Mouse (Mus musculus): ENCODE measurements around the gene Sost. TPM values are rescaled to one million over a fixed set of nuclear protein-coding genes. Genes with fewer than 3 reads are reported as not detected.
"Not testable (repeated sequence)": the region's sequence is repeated elsewhere in the genome, so short reads cannot be mapped to it uniquely, and the experiment has no call there.

Sost gene
- polyA plus RNA-seq, 1 experiment from 2014 or later: not detected

- 5% methylated on average over 10 of the region's 10 CpGs for WGBS
- Histone ChIP-seq H3K9me3 (replicated peaks; ENCODE audit: control insufficient read depth, low read length, poor library complexity, severe bottlenecking) (no peaks in the 10 kb centered on the region), H3K27ac (ENCODE audit: low read length) (no peak overlapping the region), H3K4me3 (ENCODE audit: low read depth, low read length) (no peak overlapping the region), H3K4me2 (ENCODE audit: low read length) (no peak overlapping the region), H3K36me3 (ENCODE audit: control insufficient read depth, insufficient read depth, low read length) (no peaks in the 10 kb centered on the region), H3K27me3 (ENCODE audit: control insufficient read depth, insufficient read depth, low read depth, low read length) (no peaks in the 10 kb centered on the region), H3K4me1 (ENCODE audit: control insufficient read depth, insufficient read depth, low read length) (peaks cover 6% of the 10 kb centered on the region), H3K9ac (ENCODE audit: low read depth, low read length) (no peak overlapping the region)
- ATAC-seq: no peak
Observed at GRCm38 (mm10) chr11:101985990-101986389, 19.2 kb upstream of the Sost start.

DNA sequence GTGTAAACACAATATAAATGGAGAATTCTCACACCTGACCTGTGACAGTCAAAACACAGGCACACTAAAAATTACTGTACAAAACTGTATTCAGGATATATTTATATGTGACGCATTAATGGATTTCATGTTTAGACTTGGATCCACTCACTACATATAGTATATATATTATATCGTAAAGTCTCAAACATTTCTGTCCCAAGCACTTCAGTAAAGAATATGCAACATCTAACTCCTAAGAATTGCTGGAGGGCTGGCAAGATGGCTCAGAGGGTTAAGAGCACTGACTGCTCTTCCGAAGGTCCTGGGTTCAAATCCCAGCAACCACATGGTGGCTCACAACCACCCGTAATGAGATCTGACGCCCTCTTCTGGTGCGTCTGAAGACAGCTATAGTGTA is 18.6 kb upstream of the Sost start:
- H3K4me1 ChIP-seq (ENCODE audit: control insufficient read depth, insufficient read depth, low read length); ATAC-seq; H3K9me3 ChIP-seq (replicated peaks; ENCODE audit: control insufficient read depth, low read length, poor library complexity, severe bottlenecking); H3K36me3 ChIP-seq (ENCODE audit: control insufficient read depth, insufficient read depth, low read length); H3K9ac ChIP-seq (ENCODE audit: low read depth, low read length); H3K27me3 ChIP-seq (ENCODE audit: control insufficient read depth, insufficient read depth, low read depth, low read length); H3K4me2 ChIP-seq (ENCODE audit: low read length); H3K4me3 ChIP-seq (ENCODE audit: low read depth, low read length); H3K27ac ChIP-seq (ENCODE audit: low read length): not testable (repeated sequence)
- 71% methylated on average over 6 of the region's 6 CpGs for WGBS

DNA sequence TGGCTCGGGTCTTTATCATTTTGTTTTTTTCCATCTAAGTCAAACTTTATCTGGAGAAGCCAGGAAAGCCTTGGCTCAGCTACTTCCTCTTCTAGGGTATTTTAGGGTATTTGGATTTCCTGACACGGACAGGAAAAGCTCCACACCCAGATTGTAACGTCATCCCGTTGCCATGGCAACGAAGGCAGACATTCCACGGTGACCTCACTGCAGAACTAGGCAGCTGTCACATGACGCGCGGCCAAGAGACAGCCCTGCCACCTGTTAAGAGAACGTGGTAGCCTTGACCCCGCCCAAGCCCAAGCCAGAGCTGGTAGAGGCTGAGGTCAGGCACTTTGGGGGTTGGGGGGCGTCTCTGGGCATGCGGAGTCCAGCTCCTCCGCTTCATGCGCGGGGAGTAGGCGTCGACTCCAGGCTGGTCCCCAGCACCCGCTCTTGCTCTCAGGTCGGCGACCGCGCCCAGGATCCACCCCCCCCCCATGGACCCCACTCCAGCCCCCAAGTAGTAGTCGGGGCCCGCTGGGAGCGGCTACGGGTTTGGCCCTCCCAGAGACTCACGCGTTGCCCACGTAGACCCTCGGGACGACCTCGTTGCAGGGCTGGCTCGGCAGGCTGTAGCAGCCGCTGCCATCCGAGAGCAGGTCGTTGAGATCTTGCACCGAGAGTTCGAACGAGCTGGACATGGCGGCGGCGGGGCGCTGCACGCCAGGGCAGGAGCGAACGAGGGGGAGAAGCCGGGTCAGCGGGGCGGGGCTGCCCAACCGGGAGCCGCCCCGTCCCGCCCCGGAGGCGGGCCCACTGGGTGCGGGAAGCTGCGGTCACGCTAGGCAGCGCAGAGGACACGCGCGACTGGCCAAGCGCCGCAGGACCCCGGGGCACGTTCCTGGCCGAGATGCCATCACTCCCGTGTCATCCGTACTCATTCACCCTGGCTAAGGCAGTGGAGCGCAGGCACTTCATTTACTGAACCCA is 17.5 kb upstream of the Sost start, which contains the start of gene Cfap97d1:
Gene Cfap97d1 (plus strand): TSS at position 226 of the 972 bp plus-strand sequence.
- H3K9me3 ChIP-seq (replicated peaks; ENCODE audit: control insufficient read depth, low read length, poor library complexity, severe bottlenecking): no peaks in the 10 kb centered on the region
- peak within 1 kb of the TSS; percentile 77 for H3K9ac ChIP-seq (ENCODE audit: low read depth, low read length)
- H3K4me3 ChIP-seq (ENCODE audit: low read depth, low read length): peak within 1 kb of the TSS; percentile 65
- 2% methylated on average over 70 of the region's 71 CpGs for WGBS
- H3K4me2 ChIP-seq (ENCODE audit: low read length): peak within 1 kb of the TSS; percentile 93
- no peaks in the 10 kb centered on the region for H3K27me3 ChIP-seq (ENCODE audit: control insufficient read depth, insufficient read depth, low read depth, low read length)
- peaks cover 6% of the 10 kb centered on the region for H3K4me1 ChIP-seq (ENCODE audit: control insufficient read depth, insufficient read depth, low read length)
- peak within 1 kb of the TSS; percentile 79 for H3K27ac ChIP-seq (ENCODE audit: low read length)
- no peaks in the 10 kb centered on the region; the same call in 1 of the 2 replicates for H3K36me3 ChIP-seq (ENCODE audit: control insufficient read depth, insufficient read depth, low read length)
- peak; percentile 86 for ATAC-seq

- Histone ChIP-seq H3K9me3 (replicated peaks; ENCODE audit: control insufficient read depth, low read length, poor library complexity, severe bottlenecking) (no peaks in the 10 kb centered on the region), H3K27ac (ENCODE audit: low read length) (0 out of 2 replicates have a peak overlapping the region, but pooled peaks have one; percentile 79)
- 77% methylated on average over 10 of the region's 10 CpGs for WGBS
Observed at GRCm38 (mm10) chr11:101983431-101983921, 16.7 kb upstream of the Sost start.

GRCm38 (mm10) chr11:101982981-101983411 is 16.2 kb upstream of the Sost start:
- H3K4me1 ChIP-seq (ENCODE audit: control insufficient read depth, insufficient read depth, low read length): peaks cover 6% of the 10 kb centered on the region
- ATAC-seq: no peak
- no peaks in the 10 kb centered on the region; the same call in 1 of the 2 replicates for H3K36me3 ChIP-seq (ENCODE audit: control insufficient read depth, insufficient read depth, low read length)
- WGBS: 60% methylated on average over 6 of the region's 6 CpGs
- peak overlapping the region; percentile 93; the same call in 1 of the 2 replicates for H3K4me2 ChIP-seq (ENCODE audit: low read length)
- H3K9me3 ChIP-seq (replicated peaks; ENCODE audit: control insufficient read depth, low read length, poor library complexity, severe bottlenecking): no peaks in the 10 kb centered on the region
- no peak overlapping the region for H3K9ac ChIP-seq (ENCODE audit: low read depth, low read length)
- H3K27me3 ChIP-seq (ENCODE audit: control insufficient read depth, insufficient read depth, low read depth, low read length): no peaks in the 10 kb centered on the region
- H3K4me3 ChIP-seq (ENCODE audit: low read depth, low read length): no peak overlapping the region
- no peak overlapping the region for H3K27ac ChIP-seq (ENCODE audit: low read length)

More at GRCm38 (mm10) chr11:101983431-101983921, 16.7 kb upstream of the Sost start:
- Histone ChIP-seq H3K9ac (ENCODE audit: low read depth, low read length) (no peak overlapping the region), H3K36me3 (ENCODE audit: control insufficient read depth, insufficient read depth, low read length) (no peaks in the 10 kb centered on the region; the same call in 1 of the 2 replicates), H3K27me3 (ENCODE audit: control insufficient read depth, insufficient read depth, low read depth, low read length) (no peaks in the 10 kb centered on the region), H3K4me3 (ENCODE audit: low read depth, low read length) (peak overlapping the region; percentile 65; the same call in 1 of the 2 replicates), H3K4me2 (ENCODE audit: low read length) (peak overlapping the region; percentile 93), H3K4me1 (ENCODE audit: control insufficient read depth, insufficient read depth, low read length) (peaks cover 6% of the 10 kb centered on the region)
- no peak for ATAC-seq

DNA sequence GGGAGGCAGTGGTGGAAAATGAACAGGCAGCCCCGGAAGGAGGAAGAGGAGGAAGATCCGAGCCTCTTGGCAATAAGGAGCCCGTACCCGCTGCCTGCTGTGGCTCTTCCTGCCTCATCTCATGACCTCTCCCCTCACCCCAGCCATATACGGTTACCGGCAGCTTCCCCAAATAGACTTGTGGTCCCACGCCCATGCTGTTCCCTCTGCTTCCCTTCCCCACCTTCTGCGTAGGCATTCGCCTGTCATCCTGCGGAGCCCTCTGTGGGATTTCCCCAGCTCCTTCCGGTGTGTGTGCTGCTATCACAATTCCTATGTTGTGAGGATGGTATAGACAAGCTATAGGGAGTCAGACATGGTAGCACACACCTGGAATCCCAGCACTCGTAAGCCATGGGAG is 15.0 kb upstream of the Sost start:
- Histone ChIP-seq H3K4me3 (ENCODE audit: low read depth, low read length) (no peak overlapping the region), H3K4me1 (ENCODE audit: control insufficient read depth, insufficient read depth, low read length) (peaks cover 6% of the 10 kb centered on the region), H3K9ac (ENCODE audit: low read depth, low read length) (no peak overlapping the region), H3K4me2 (ENCODE audit: low read length) (no peak overlapping the region), H3K27ac (ENCODE audit: low read length) (no peak overlapping the region), H3K27me3 (ENCODE audit: control insufficient read depth, insufficient read depth, low read depth, low read length) (no peaks in the 10 kb centered on the region), H3K36me3 (ENCODE audit: control insufficient read depth, insufficient read depth, low read length) (no peaks in the 10 kb centered on the region; the same call in 1 of the 2 replicates), H3K9me3 (replicated peaks; ENCODE audit: control insufficient read depth, low read length, poor library complexity, severe bottlenecking) (no peaks in the 10 kb centered on the region)
- 86% methylated on average over 11 of the region's 12 CpGs for WGBS
- ATAC-seq: no peak

GRCm38 (mm10) chr11:101980603-101981157 is 13.9 kb upstream of the Sost start:
- Histone ChIP-seq H3K4me2 (ENCODE audit: low read length) (no peak overlapping the region), H3K36me3 (ENCODE audit: control insufficient read depth, insufficient read depth, low read length) (no peaks in the 10 kb centered on the region; the same call in 1 of the 2 replicates), H3K27ac (ENCODE audit: low read length) (no peak overlapping the region), H3K4me1 (ENCODE audit: control insufficient read depth, insufficient read depth, low read length) (peaks cover 6% of the 10 kb centered on the region), H3K27me3 (ENCODE audit: control insufficient read depth, insufficient read depth, low read depth, low read length) (no peaks in the 10 kb centered on the region), H3K9ac (ENCODE audit: low read depth, low read length) (no peak overlapping the region), H3K9me3 (replicated peaks; ENCODE audit: control insufficient read depth, low read length, poor library complexity, severe bottlenecking) (no peaks in the 10 kb centered on the region), H3K4me3 (ENCODE audit: low read depth, low read length) (no peak overlapping the region)
- ATAC-seq: no peak
- WGBS: 80% methylated on average over 9 of the region's 9 CpGs

DNA sequence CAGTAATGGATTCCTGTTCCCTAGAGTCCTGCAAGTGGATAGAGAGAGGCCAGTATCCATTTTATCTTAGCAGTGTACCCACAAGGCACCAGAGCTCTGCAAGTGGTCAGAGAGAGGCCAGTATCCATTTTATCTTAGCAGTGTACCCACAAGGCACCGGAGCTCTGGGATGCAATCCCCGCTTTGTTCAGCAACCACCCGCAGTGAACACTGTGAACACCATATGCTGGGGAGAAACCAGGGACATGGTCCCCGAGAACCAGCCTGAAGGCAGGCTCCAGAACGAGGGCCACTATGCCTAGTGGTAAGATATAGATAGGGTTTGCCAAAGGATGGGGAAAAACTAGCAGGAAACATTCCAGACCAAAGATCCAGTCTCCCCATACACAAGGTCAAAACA is 12.3 kb upstream of the Sost start:
- H3K27me3 ChIP-seq (ENCODE audit: control insufficient read depth, insufficient read depth, low read depth, low read length): no peaks in the 10 kb centered on the region
- 81% methylated on average over 5 of the region's 5 CpGs for WGBS
- H3K9me3 ChIP-seq (replicated peaks; ENCODE audit: control insufficient read depth, low read length, poor library complexity, severe bottlenecking): no peaks in the 10 kb centered on the region
- no peak overlapping the region for H3K4me2 ChIP-seq (ENCODE audit: low read length)
- no peak for ATAC-seq
- H3K36me3 ChIP-seq (ENCODE audit: control insufficient read depth, insufficient read depth, low read length): no peaks in the 10 kb centered on the region; the same call in 1 of the 2 replicates
- no peak overlapping the region for H3K4me3 ChIP-seq (ENCODE audit: low read depth, low read length)
- H3K4me1 ChIP-seq (ENCODE audit: control insufficient read depth, insufficient read depth, low read length): peaks cover 4% of the 10 kb centered on the region
- no peak overlapping the region for H3K27ac ChIP-seq (ENCODE audit: low read length)
- no peak overlapping the region for H3K9ac ChIP-seq (ENCODE audit: low read depth, low read length)

All from midbrain, embryonic 16.5 days (tissue).